Mouse (Mus musculus): Measurements from ENCODE around the gene Cryz. TPM values are rescaled to one million over a fixed set of nuclear protein-coding genes. Genes with fewer than 3 reads are reported as not detected.

Cryz gene
- polyA plus RNA-seq, 1 experiment: 2.5 TPM

GRCm38 (mm10) chr3:154633091-154633490 lies 36.6 kb downstream of the Cryz start:
- TF ChIP-seq POLR2A (IDR thresholded peaks at IDR 0.05; ENCODE audit: low read depth, low read length): no peak
- no peak for TF ChIP-seq CTCF (IDR thresholded peaks at IDR 0.05; ENCODE audit: extremely low read depth, insufficient read depth, insufficient read length, insufficient replicate concordance)
- no peak overlapping the region for H3K4me3 ChIP-seq (ENCODE audit: extremely low read depth, insufficient read depth, insufficient read length)
- no peak overlapping the region for H3K27ac ChIP-seq (ENCODE audit: insufficient read depth, low read length)
- 93% methylated on average over 5 of the region's 5 CpGs for WGBS
- no peaks in the 10 kb centered on the region for H3K36me3 ChIP-seq (ENCODE audit: control insufficient read depth, insufficient read depth, low read length)
- H3K4me1 ChIP-seq (ENCODE audit: control insufficient read depth, insufficient read depth, insufficient read length): no peaks in the 10 kb centered on the region
- no peaks in the 10 kb centered on the region for H3K27me3 ChIP-seq (ENCODE audit: control insufficient read depth, insufficient read depth, low read length)
- no peak for DNase-seq (ENCODE audit: low read depth in 1 of 2, low spot score in 2 of 2)

DNA sequence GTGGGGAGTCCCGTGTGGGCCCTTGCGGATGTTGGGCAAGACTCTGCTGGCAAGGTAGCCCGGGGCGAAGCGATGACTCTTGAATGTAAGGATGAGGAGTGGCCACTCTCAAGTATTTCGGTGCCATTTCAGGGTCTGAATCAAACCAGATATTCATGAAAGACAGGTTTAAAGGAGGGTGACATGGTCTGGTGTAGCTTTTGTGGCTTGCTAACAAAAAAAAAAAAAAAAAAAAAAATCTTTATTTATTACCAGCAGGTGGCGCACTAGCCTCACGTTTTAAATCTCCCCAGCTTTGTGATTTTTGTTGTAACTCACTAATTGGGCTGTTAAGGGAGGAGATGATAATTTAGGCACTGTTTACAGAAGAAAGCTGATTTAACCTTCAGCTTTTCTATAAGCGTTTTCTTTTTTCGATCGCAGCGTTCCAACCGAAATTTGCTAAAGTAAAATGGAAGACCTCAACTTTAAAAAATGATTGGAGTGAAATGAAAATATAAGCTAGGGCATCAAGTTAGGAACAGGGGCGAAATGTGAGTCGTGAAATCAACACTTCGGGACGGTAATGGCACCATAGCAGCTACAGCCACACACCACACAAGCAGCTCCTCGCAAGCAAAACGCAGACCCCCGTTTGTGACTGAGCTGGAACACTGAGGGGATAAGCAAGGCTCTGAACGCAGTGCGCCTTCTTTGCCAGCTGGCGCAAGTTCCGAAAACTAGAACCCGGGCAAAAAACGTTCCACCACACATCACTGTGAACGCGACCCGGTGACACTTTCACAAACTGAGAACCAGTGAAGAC lies 50.3 kb downstream of the Cryz start:
- TF ChIP-seq CTCF (IDR thresholded peaks at IDR 0.05; ENCODE audit: extremely low read depth, insufficient read depth, insufficient read length, insufficient replicate concordance): no peak
- TF ChIP-seq POLR2A (IDR thresholded peaks at IDR 0.05; ENCODE audit: low read depth, low read length): no peak
- Histone ChIP-seq H3K27ac (ENCODE audit: insufficient read depth, low read length) (no peak overlapping the region), H3K4me1 (ENCODE audit: control insufficient read depth, insufficient read depth, insufficient read length) (no peaks in the 10 kb centered on the region), H3K27me3 (ENCODE audit: control insufficient read depth, insufficient read depth, low read length) (no peaks in the 10 kb centered on the region), H3K36me3 (ENCODE audit: control insufficient read depth, insufficient read depth, low read length) (no peaks in the 10 kb centered on the region), H3K4me3 (ENCODE audit: extremely low read depth, insufficient read depth, insufficient read length) (no peak overlapping the region)
- 52% methylated on average over 29 of the region's 29 CpGs for WGBS
- no peak for DNase-seq (ENCODE audit: low read depth in 1 of 2, low spot score in 2 of 2)

- no peaks in the 10 kb centered on the region for H3K36me3 ChIP-seq (ENCODE audit: control insufficient read depth, insufficient read depth, low read length)
- H3K27me3 ChIP-seq (ENCODE audit: control insufficient read depth, insufficient read depth, low read length): no peaks in the 10 kb centered on the region
- TF ChIP-seq CTCF (IDR thresholded peaks at IDR 0.05; ENCODE audit: extremely low read depth, insufficient read depth, insufficient read length, insufficient replicate concordance) (no peak), POLR2A (IDR thresholded peaks at IDR 0.05; ENCODE audit: low read depth, low read length) (no peak)
- H3K4me3 ChIP-seq (ENCODE audit: extremely low read depth, insufficient read depth, insufficient read length): no peak overlapping the region
- 56% methylated on average over 7 of the region's 7 CpGs for WGBS
- no peak for DNase-seq (ENCODE audit: low read depth in 1 of 2, low spot score in 2 of 2)
- no peak overlapping the region for H3K27ac ChIP-seq (ENCODE audit: insufficient read depth, low read length)
- H3K4me1 ChIP-seq (ENCODE audit: control insufficient read depth, insufficient read depth, insufficient read length): no peaks in the 10 kb centered on the region
Measured at GRCm38 (mm10) chr3:154647443-154647780, 50.9 kb downstream of the Cryz start.

- TF ChIP-seq CTCF (IDR thresholded peaks at IDR 0.05; ENCODE audit: extremely low read depth, insufficient read depth, insufficient read length, insufficient replicate concordance) (no peak), POLR2A (IDR thresholded peaks at IDR 0.05; ENCODE audit: low read depth, low read length) (no peak)
- Histone ChIP-seq H3K4me1 (ENCODE audit: control insufficient read depth, insufficient read depth, insufficient read length) (no peaks in the 10 kb centered on the region), H3K27ac (ENCODE audit: insufficient read depth, low read length) (no peak overlapping the region), H3K36me3 (ENCODE audit: control insufficient read depth, insufficient read depth, low read length) (no peaks in the 10 kb centered on the region), H3K27me3 (ENCODE audit: control insufficient read depth, insufficient read depth, low read length) (no peaks in the 10 kb centered on the region), H3K4me3 (ENCODE audit: extremely low read depth, insufficient read depth, insufficient read length) (no peak overlapping the region)
- no peak for DNase-seq (ENCODE audit: low read depth in 1 of 2, low spot score in 2 of 2)
- WGBS: 86% methylated on average over 20 of the region's 20 CpGs
Measured at GRCm38 (mm10) chr3:154649411-154650285, 53.1 kb downstream of the Cryz start.

DNA sequence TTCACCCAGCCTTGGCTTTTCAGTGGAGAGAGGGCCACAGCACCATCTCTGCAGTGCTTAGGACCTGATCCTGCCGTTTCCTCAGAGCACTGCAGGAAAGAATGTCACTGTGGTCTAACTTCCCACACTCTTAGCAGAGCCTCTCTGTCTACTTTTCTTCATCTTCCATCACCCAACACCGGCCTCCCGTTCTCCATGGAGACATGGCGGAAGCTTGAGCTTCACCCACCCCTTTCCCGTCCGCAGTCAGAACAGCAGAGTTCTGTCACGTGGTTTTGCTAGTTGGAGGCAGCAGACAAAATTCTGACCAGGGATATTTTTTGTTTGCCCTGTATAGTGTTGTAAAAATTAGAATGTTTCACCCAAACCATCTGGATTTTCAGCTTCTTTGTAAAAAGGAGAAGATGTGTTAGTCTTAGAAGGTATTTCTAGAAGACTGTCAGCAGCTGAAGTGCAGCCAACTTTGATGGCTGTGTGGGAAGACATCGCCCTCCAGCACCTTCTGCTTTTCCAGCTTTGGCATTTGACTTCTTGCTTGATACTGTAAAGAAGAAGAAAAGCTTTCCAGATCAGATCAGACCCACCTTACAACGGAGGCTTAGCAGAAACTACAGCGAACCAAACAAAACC lies 54.8 kb downstream of the Cryz start:
- no peak for DNase-seq (ENCODE audit: low read depth in 1 of 2, low spot score in 2 of 2)
- no peaks in the 10 kb centered on the region for H3K4me1 ChIP-seq (ENCODE audit: control insufficient read depth, insufficient read depth, insufficient read length)
- WGBS: 75% methylated on average over 10 of the region's 10 CpGs
- H3K36me3 ChIP-seq (ENCODE audit: control insufficient read depth, insufficient read depth, low read length): no peaks in the 10 kb centered on the region
- H3K27ac ChIP-seq (ENCODE audit: insufficient read depth, low read length): no peak overlapping the region
- H3K27me3 ChIP-seq (ENCODE audit: control insufficient read depth, insufficient read depth, low read length): no peaks in the 10 kb centered on the region
- no peak overlapping the region for H3K4me3 ChIP-seq (ENCODE audit: extremely low read depth, insufficient read depth, insufficient read length)
- no peak for TF ChIP-seq POLR2A (IDR thresholded peaks at IDR 0.05; ENCODE audit: low read depth, low read length)
- no peak for TF ChIP-seq CTCF (IDR thresholded peaks at IDR 0.05; ENCODE audit: extremely low read depth, insufficient read depth, insufficient read length, insufficient replicate concordance)

GRCm38 (mm10) chr3:154652581-154653420 lies 56.3 kb downstream of the Cryz start:
- H3K4me1 ChIP-seq (ENCODE audit: control insufficient read depth, insufficient read depth, insufficient read length): no peaks in the 10 kb centered on the region

More at GRCm38 (mm10) chr3:154652581-154653420, 56.3 kb downstream of the Cryz start:
- 50% methylated on average over 24 of the region's 24 CpGs for WGBS
- H3K4me3 ChIP-seq (ENCODE audit: extremely low read depth, insufficient read depth, insufficient read length): no peak overlapping the region
- no peak overlapping the region for H3K27ac ChIP-seq (ENCODE audit: insufficient read depth, low read length)
- TF ChIP-seq CTCF (IDR thresholded peaks at IDR 0.05; ENCODE audit: extremely low read depth, insufficient read depth, insufficient read length, insufficient replicate concordance): peak; percentile 6; the same call in 1 of the 2 replicates
- TF ChIP-seq POLR2A (IDR thresholded peaks at IDR 0.05; ENCODE audit: low read depth, low read length): no peak
- no peaks in the 10 kb centered on the region for H3K27me3 ChIP-seq (ENCODE audit: control insufficient read depth, insufficient read depth, low read length)
- no peak for DNase-seq (ENCODE audit: low read depth in 1 of 2, low spot score in 2 of 2)
- H3K36me3 ChIP-seq (ENCODE audit: control insufficient read depth, insufficient read depth, low read length): no peaks in the 10 kb centered on the region
